Mouse (Mus musculus) natural killer cell, adult 2 months (primary cell): ENCODE data around the gene D11Wsu47e.

ENCODE experiments used
- DNase-seq, 2 experiments: peaks; one replicate each; pipeline ENCODE4 v3.0.0; 2022; ENCODE audit warnings: low spot score in 2 of 2

Gene D11Wsu47e

GRCm38 (mm10) chr11:113736848-113737552, 52.8 kb downstream of the D11Wsu47e start:
- DNase-seq: no peak

- DNase-seq: no peak
Observed at GRCm38 (mm10) chr11:113737553-113737854, 53.3 kb downstream of the D11Wsu47e start.

DNA sequence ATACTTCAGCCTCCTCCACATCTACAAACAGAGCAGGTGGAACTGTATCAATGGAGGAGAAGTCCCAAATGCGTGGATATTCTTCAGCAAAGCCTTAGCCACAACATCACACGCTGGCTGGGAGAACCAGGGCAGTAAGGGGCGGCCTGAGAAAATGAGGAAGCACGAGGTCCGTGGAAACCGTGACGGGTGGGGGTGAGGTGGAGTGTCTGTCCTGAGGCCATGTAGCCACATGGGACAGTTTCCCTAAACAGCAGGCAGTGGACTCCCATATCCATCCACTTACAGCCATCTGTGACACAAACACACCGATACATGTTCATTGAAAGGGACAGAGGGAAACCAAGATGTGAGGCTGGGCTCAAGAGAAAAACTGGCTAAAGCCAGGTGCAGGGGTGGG, 53.7 kb downstream of the D11Wsu47e start:
- DNase-seq: no peak

DNA sequence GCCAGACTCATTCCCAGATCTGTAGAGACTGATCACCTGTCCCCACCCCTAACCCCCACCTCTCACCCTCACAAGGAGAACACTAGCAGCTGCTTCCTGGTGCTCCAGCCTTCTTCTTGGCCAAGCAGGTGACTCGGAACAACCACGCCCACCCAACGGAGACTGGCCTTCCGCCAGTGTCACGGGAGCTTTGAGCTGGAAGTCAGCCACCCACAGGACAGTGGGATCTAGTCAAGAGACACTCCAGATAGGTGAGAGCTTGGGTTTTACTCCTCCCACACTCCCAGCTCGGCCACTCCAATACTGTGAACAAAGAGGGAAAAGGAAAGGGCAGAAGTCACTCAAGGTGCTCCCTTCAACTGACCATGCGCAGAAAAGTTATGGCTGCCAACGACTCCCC, 55.0 kb downstream of the D11Wsu47e start:
- no peak for DNase-seq

DNA sequence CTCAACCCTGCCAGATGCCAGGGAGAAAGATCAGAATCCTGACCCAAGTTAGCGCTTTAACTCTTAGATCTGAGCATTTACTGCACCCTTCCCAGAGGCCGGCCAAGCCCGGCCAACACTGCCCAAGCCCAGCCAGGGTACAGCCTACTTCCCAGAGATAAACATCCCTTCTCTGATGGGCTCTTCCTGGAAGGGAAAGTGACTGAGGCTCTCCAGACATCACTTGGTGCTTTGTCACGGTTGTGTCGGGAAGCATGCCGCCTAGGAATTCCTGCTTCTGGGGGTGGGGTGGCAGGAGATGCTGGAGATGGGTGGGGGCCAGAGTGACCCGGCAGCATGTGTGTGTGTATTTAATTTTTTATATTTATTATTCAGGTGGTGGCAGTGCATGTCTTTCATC, 55.9 kb downstream of the D11Wsu47e start:
- DNase-seq: no peak

DNA sequence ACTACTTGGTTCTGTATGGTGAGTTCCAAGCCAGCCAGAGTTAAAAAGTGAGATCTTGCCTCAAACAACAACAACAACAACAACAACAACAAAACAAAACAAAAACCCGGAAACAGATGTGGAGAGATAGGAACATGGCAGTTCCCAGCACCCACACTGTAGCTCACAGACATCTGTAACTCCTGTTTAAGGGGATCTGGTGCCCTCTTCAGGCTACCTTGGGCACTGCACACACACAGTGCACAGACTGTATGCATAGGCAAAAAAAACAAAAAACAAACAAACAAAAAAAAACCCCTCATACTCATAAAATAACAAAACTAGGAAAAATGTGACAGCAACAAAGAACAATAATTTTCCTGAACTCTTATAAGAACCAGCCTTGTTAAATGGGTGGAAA, 58.8 kb downstream of the D11Wsu47e start:
- DNase-seq: no peak
